Mouse (Mus musculus) C2C12 (cell line): ENCODE measurements around the gene Dnajc12. TPM values are rescaled to one million over a fixed set of nuclear protein-coding genes. Genes with fewer than 3 reads are reported as not detected.
A peak's percentile ranks its signal among the peaks of the same experiment; 100 is the strongest.
"Not testable (repeated sequence)": the region's sequence is repeated elsewhere in the genome, so short reads cannot be mapped to it uniquely, and the experiment has no call there.

Experiments
- H3K27me3 ChIP-seq: one replicate; pipeline ENCODE4 v1.6.1; 2011; ENCODE audit not compliant: control insufficient read depth, insufficient read depth, insufficient read length
- H3K36me3 ChIP-seq: one replicate; pipeline ENCODE4 v1.6.1; 2011; ENCODE audit not compliant: control insufficient read depth, insufficient read depth
- H3K4me3 ChIP-seq: one replicate; pipeline ENCODE4 v1.5.1; 2011; ENCODE audit warnings: mild to moderate bottlenecking, control low read depth; ENCODE audit not compliant: poor library complexity, insufficient read depth, severe bottlenecking
- H3K79me2 ChIP-seq: one replicate; pipeline ENCODE4 v1.6.1; 2011; ENCODE audit not compliant: control insufficient read depth, insufficient read depth
- H3K79me3 ChIP-seq: one replicate; pipeline ENCODE4 v1.6.1; 2011; ENCODE audit warnings: low read depth, control low read depth
- H3ac ChIP-seq: one replicate; pipeline ENCODE3; 2011; ENCODE audit warnings: low read depth; ENCODE audit not compliant: control insufficient read depth, insufficient read length
- CEBPB ChIP-seq: IDR thresholded peaks from one replicate; pipeline ENCODE4 v1.6.1; 2011; ENCODE audit warnings: low read depth, mild to moderate bottlenecking, control low read depth, moderate library complexity
- CTCF ChIP-seq: IDR thresholded peaks from one replicate; pipeline ENCODE4 v1.5.1; 2011; ENCODE audit not compliant: control insufficient read depth, insufficient read depth, insufficient read length
- FOSL1 ChIP-seq: IDR thresholded peaks from one replicate; pipeline ENCODE4 v1.8.0; 2011; ENCODE audit warnings: mild to moderate bottlenecking, low read length; ENCODE audit not compliant: poor library complexity, insufficient read depth, severe bottlenecking
- MAX ChIP-seq: IDR thresholded peaks from one replicate; pipeline ENCODE4 v1.6.1; 2011; ENCODE audit warnings: mild to moderate bottlenecking, control low read depth
- MYOD1 ChIP-seq: IDR thresholded peaks from one replicate; pipeline ENCODE4 v1.6.1; 2011; ENCODE audit warnings: low read depth; ENCODE audit not compliant: control insufficient read depth, insufficient read length
- MYOG ChIP-seq: IDR thresholded peaks from one replicate; pipeline ENCODE4 v1.6.1; 2011; ENCODE audit not compliant: control insufficient read depth, insufficient read length; ENCODE audit errors: extremely low read depth
- USF1 ChIP-seq: IDR thresholded peaks from one replicate; pipeline ENCODE4 v1.6.1; 2011; ENCODE audit warnings: low read depth, mild to moderate bottlenecking, control low read depth, moderate library complexity
- polyA plus RNA-seq: library from polyadenylated mRNA; unstranded; fragments of >200 nt; fragmentation: generic; extraction: Trizol; gene quantifications from one replicate; pipeline ENCODE4 v1.2.1, GENCODE M21; 2012; ENCODE audit warnings: missing spikeins

Gene Dnajc12
- polyA plus RNA-seq, 1 experiment: 2.8 TPM

DNA sequence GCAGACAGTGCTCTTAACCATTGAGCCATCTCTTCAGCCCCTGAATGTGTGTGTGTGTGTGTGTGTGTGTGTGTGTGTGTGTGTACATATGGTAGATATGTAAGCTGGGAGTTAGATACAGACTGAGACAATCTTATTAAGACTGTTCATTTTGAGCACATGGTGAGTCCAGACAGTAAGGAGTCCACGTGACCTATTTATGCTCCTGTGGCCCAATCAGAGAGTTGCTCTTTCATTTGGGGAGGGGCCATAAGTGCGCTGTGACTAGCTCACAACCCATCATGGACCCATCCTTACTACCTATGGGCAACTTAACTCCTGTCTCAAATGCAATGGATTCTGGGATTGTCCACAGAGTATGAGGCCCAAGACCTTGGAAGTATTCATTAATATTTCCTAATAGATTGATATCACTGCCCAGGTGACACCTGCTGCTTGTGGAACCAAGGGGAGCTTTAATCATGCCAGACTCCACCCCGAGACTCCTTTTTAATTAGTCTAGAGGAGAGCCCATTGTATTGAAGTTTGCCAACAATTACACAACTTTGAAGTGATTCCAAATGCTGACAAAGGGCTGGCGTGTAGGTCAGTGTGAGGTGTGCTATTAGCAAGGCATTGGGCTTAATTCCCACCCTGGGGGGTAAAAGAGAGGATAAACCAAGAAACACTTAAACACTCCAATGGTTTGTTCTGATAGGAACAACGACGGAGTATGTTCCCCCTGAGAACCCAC is 3.1 kb upstream of the Dnajc12 start:
- Histone ChIP-seq H3K79me3 (no peaks in the 10 kb centered on the region), H3ac (no peak overlapping the region), H3K27me3 (no peaks in the 10 kb centered on the region), H3K4me3 (no peak overlapping the region), H3K79me2 (no peaks in the 10 kb centered on the region), H3K36me3 (no peaks in the 10 kb centered on the region)
- TF ChIP-seq MYOG: no peak
- no peak for TF ChIP-seq MYOD1
- no peak for TF ChIP-seq CTCF
- TF ChIP-seq MAX: no peak
- peak; percentile 62 for TF ChIP-seq USF1
- TF ChIP-seq CEBPB: no peak
- no peak for TF ChIP-seq FOSL1

DNA sequence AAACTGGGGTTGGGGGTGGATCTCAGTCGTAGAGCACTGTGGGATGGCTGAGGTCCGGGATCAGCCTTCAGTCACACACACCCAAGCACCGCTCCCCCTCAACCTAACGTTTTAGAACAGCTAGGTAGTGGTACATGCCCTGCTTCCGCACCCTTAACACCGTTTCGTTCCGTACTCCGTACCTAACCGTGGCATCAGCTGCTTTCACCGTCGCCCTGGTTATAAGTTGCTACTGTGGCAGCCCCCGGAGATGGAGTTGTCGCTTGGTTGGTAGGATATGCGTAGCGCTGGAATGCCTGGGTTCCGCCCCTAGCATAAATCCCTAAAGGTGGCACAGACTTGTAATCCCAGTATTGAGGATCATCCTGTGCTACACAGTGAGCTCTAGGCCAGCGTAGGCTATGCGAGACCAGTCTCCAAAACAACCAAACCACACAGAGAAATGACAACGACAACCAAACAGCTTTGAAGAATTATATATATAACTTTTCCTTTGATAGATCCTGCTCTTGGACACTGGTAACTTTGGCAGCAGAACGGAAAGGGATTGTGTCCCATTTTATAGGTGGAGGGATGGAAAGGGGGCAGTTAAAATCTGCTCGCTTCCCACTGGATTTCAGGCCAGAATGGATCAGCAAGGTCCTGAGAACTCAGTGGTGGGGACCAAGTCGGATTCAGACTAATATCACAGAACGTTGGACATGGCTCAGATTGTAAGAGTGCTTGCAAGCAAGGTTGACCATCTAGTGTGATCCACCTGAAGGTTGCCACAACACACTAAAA is 554 bp upstream of the Dnajc12 start, which contains the start of gene Sirt1:
Sirt1 (minus strand) TSS at position 207 of the 783 bp plus-strand sequence.
- peak within 1 kb of the TSS; percentile 18 for H3ac ChIP-seq
- no peaks in the 10 kb centered on the region for H3K79me2 ChIP-seq
- no peaks in the 10 kb centered on the region for H3K27me3 ChIP-seq
- no peak for TF ChIP-seq MAX
- TF ChIP-seq CTCF: no peak
- no peak for TF ChIP-seq MYOD1
- TF ChIP-seq MYOG: no peak
- TF ChIP-seq USF1: no peak
- no peak for TF ChIP-seq CEBPB
- TF ChIP-seq FOSL1: no peak
- H3K4me3 ChIP-seq: peak within 1 kb of the TSS; percentile 33
- no peaks in the 10 kb centered on the region for H3K79me3 ChIP-seq
- H3K36me3 ChIP-seq: no peaks in the 10 kb centered on the region

DNA sequence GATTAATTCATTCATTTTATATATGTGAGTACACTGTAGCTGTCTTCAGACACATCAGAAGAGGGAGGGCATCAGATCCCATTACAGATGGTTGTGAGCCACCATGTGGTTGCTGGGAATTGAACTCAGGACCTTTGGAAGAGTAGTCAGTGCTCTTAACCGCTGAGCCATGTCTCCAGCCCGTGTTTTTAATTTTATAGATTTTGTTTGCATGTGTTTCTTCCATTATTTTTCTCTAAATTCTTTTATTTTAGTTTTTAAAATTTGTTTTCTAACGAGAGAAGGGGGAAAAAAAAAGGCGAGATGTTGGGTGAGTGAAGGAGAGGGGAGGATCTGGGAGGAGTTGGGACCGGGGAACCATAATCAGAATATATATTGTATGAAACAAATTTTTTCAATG is 3.7 kb downstream of the Dnajc12 start:
- not testable (repeated sequence) for H3K36me3 ChIP-seq, H3K4me3 ChIP-seq, H3K79me3 ChIP-seq, H3K79me2 ChIP-seq, H3K27me3 ChIP-seq, H3ac ChIP-seq

DNA sequence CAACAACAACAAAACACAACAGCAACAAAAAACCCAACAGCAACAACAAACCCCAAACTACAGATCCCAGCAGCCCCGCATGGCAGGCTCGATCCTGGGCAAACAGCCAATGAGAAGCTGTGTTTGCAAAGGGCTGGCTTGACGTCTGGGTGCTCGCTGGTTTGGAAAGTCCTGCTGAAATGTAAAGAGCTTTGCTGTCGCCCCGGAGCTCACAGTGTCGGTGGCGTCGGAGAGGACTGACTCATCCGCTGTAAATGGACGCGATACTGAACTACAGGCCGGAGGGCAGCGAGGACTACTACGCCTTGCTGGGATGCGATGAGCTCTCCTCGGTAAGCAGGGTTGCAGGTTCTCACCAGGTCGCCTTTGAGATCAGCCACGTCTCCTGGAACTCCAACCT is 4.2 kb downstream of the Dnajc12 start:
- Histone ChIP-seq H3K36me3 (no peaks in the 10 kb centered on the region), H3K79me3 (no peaks in the 10 kb centered on the region), H3K4me3 (no peak overlapping the region), H3K79me2 (no peaks in the 10 kb centered on the region), H3K27me3 (no peaks in the 10 kb centered on the region), H3ac (peak overlapping the region; percentile 62)
- no peak for TF ChIP-seq MAX
- no peak for TF ChIP-seq MYOG
- no peak for TF ChIP-seq CTCF
- TF ChIP-seq CEBPB: no peak
- no peak for TF ChIP-seq FOSL1
- TF ChIP-seq USF1: no peak
- TF ChIP-seq MYOD1: no peak

DNA sequence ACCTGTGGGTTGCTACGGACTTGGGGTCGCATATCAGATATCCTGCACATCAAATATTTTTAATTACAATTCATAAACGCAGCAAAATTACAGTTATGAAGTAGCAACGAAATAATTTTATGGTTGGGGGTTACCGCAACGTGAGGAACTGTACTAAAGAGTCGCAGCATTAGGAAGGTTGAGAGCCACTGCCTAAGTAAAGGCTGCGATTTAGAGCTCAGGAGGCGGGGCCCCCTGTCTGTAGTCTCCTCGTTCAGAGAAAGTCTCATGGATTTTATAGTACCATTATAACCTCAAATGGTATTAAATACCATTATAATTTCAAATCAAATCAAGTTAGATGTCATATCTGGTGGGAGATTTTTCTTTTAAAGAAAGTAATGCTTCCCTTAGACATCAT is 4.7 kb downstream of the Dnajc12 start:
- no peak overlapping the region for H3ac ChIP-seq

More for the DNA sequence above, 4.7 kb downstream of the Dnajc12 start:
- Histone ChIP-seq H3K79me2 (no peaks in the 10 kb centered on the region), H3K27me3 (no peaks in the 10 kb centered on the region), H3K4me3 (no peak overlapping the region), H3K36me3 (no peaks in the 10 kb centered on the region), H3K79me3 (no peaks in the 10 kb centered on the region)
- TF ChIP-seq FOSL1 (no peak), CTCF (no peak), MYOG (no peak), MYOD1 (no peak), CEBPB (no peak), USF1 (no peak), MAX (no peak)
